Mouse (Mus musculus): ENCODE results near the gene Gfod1.

Gfod1 gene

GRCm38 (mm10) chr13:43299171-43299570, 4.8 kb downstream of the Gfod1 start:
- no peak for DNase-seq (ENCODE audit: low read depth, low spot score)

- DNase-seq (ENCODE audit: low read depth, low spot score) = no peak
Observed at GRCm38 (mm10) chr13:43297526-43297925, 6.4 kb downstream of the Gfod1 start.

GRCm38 (mm10) chr13:43296140-43296805, 7.7 kb downstream of the Gfod1 start:
- DNase-seq (ENCODE audit: low read depth, low spot score) = no peak

DNA sequence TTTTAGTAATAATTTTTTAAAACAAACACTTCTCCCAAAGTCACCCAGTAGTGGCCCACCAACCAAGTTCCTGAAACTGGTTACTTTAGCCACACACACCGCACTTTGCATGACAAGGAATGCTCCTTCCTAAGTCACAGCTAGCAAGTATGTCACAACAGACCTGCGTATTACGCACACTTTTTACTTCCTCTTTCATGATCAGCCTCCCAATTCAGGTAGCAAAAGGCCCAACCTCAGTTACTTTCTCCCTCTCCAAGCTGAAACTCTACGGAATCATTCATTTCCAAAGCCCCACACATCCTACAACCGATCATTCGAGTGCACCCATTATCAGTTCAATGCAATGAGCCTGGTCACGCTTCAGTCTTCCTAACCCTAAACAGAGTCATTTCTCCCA, 8.3 kb downstream of the Gfod1 start:
- no peak for DNase-seq (ENCODE audit: low read depth, low spot score)

DNA sequence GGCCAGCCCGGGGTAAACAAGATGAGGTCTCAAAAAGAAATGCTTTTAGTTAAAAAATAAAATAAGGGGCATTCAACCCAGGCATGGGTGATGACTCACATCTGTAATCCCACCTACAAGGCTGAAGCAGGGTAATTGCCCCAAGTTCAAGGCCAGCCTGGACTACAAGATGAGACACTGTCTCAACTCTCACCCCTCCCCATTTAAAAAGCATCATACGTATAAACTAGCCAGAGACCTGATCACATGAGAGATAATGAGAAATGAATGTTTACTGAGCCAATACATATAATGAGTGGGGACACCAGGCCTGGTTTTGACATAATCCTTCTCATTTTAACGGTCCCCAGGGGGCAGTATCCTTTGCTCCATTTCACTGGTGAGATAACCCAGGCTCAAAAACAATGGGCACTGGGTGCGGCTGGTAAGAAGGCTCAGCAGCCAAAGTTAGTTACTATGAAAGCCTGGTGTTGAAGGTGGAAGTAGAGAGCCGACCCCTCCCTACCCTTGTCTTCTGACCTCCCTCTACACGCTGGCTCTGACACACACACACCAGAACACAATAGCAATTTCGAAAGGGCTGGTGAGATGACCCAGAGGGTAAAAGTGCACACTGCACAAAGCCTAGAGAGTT, 8.9 kb downstream of the Gfod1 start:
- no peak for DNase-seq (ENCODE audit: low read depth, low spot score)

DNA sequence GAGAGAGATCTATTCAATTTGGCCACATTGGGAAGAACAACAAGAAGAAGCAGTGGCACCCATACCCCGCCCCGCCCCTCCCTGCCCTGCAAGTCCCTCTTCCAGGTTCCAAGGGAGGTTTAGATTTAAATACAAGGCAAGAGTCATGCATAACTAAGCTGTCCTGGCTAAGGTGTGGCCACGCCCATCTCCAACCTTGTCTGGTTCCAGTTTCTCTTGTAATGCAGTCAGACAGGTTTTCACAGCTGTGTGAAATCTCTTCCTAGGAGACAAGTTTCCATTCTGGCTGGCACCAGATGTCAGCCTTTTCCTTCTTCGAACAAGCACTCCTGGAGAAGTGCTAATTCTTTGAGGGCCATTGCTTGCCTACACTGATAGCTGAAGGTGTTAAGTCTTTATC, 11.1 kb downstream of the Gfod1 start:
- DNase-seq (ENCODE audit: low read depth, low spot score) = no peak

GRCm38 (mm10) chr13:43289076-43289475, 14.9 kb downstream of the Gfod1 start:
- DNase-seq (ENCODE audit: low read depth, low spot score) = no peak

DNA sequence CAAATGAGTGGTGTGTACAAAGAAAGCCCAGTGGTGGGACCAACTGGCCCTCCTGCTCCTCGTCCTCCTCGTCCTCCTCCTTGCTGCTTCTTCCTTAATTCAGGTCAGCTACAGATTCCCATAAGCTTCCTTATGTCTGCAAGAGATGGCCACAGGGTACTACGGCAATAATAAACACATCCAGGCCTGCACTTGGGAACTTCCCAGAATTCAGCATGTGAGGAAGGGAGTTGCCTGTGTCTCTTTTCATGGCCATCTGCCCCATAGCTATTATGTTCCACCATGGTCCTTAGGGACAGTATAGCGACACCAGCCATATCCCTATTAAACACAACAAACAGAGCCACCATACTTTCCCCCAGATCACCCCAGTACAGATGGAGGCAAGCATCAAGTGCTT, 15.5 kb downstream of the Gfod1 start:
- no peak for DNase-seq (ENCODE audit: low read depth, low spot score)

- DNase-seq (ENCODE audit: low read depth, low spot score) = no peak
Observed at GRCm38 (mm10) chr13:43288026-43288425, 15.9 kb downstream of the Gfod1 start.

GRCm38 (mm10) chr13:43286836-43287235, 17.1 kb downstream of the Gfod1 start:
- no peak for DNase-seq (ENCODE audit: low read depth, low spot score)

- DNase-seq (ENCODE audit: low read depth, low spot score) = no peak
Observed at GRCm38 (mm10) chr13:43284711-43285151, 19.2 kb downstream of the Gfod1 start.

DNA sequence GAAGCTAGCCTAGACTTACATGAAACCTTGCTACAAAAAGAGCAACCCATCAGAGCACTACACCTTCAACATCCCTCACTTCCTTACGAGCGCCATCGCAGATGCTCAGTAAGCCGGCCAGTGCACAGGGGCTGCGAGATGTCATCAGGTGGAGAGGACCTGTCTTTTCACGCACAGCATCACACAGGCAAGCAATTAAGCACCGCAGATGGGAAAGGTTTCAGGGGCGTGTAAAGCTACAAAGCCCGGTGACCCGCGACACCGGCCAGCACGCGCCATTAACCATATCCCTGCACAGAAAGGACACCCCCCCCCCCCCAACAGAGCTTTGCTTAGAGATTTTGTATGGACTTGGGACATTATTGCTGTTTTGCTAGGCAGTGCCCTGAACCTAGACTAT, 30.1 kb downstream of the Gfod1 start:
- no peak for DNase-seq (ENCODE audit: low read depth, low spot score)

DNA sequence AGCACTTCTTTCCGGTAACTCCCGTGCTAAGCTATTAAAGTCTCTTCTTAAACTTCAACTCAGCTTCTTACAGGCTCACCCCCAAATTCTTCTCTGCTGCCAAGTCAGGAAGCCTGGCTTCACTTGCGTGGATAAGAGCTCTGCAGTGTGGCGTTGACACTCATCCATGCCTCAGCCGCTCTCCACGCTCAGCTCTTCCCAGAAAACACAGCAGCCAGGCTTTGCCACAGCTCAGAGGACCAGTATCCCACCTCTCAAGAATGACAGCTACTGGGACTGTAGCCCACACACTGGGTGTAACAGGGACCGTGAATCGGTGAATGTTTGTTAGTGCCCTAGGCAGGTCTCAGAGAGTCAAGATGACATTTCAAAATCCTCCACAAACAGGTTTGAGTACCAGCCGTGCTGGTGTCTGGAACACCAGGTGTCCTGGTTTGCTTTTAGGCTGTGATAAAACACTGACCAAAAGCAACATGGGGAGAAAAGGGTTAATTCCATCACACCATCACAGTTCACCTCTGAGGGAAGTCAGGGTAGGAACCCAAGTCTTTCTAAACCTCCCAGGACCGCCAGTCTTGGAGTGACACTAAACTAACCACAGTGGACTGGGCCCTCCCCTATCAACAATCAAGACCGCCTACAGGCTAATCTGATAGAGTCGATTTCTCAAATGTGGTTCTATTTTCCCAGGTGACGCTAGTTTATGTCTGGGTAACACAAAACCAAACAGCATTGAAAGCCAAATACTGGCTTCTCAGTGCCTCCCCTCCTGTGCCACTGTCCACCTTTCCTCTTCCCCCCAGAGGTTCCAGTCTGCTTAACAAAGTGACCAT, 31.5 kb downstream of the Gfod1 start:
- DNase-seq (ENCODE audit: low read depth, low spot score) = no peak

- no peak for DNase-seq (ENCODE audit: low read depth, low spot score)
Observed at GRCm38 (mm10) chr13:43271481-43271880, 32.5 kb downstream of the Gfod1 start.

GRCm38 (mm10) chr13:43270220-43270597, 33.8 kb downstream of the Gfod1 start:
- DNase-seq (ENCODE audit: low read depth, low spot score) = no peak

DNA sequence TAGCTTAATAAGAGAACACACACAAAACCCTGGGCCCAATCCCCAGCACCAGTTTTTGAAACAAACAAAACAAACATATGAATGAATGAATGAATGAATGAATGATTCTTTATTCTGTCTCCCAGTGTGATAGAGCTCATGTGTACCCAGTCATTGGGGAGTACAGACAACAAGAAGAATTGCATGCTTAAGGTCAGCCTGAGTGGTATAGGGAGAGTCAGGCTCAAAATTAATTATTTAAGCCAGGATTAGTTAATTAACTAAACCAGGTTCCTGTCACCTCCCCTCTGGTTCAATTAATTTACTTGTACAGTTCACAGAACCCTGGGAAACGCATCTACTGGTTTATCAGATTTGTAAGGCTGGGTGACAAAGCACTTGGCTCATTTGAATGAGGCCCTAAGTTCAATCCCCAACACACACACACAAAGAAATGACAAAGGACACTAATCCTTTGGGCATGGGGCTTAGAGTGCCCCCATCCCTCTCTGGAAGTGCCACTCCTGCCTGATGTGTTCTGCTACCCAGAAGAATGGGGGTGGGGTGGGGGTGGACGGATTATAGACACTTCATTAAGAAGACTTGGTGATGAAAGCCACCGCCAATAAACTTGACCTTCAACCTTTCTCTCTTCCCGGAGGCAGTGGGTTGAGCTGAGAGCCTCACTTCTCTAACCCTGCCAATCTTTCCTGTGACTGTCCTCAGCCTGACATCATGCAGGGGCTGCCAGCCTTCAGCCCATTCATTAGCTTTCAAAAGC, 34.3 kb downstream of the Gfod1 start:
- DNase-seq (ENCODE audit: low read depth, low spot score) = no peak

DNA sequence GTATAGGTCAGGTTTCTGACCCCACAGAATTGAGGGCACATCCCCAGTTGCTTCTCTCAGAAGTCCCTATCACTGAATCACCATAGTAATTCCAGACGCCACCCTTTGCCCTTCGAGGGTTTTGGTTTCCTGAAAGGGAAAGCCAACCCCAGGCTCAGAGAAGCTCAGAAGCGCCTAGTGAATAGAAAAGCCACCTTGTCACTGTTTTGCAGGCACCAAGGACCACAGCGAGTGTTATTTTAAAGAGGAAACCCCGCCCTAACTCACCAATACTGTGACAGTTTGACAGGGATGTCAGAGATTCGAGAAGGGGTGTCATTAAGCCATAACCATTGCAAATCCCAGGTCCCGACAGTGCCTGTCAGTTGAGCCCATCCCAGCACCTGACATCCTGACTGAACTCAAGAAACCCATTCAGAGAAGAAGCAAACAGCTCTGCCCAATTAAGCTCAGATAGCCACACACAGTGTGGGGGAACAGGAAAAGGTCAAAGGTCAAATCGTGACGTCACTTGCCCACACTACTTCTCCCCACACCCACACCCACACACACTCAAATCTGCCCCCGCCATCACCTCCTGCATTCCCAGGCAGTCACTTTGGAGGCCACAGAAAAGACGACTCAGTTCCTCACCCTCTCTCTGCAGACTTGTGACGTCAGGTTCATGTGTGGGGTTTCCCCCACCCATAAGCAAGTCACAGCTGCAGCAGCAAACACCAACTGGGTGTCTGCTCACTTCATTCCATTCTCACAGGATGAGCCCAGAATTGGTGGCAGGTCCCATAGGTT, 35.2 kb downstream of the Gfod1 start:
- no peak for DNase-seq (ENCODE audit: low read depth, low spot score)

GRCm38 (mm10) chr13:43267902-43268301, 36.1 kb downstream of the Gfod1 start:
- DNase-seq (ENCODE audit: low read depth, low spot score) = no peak

DNA sequence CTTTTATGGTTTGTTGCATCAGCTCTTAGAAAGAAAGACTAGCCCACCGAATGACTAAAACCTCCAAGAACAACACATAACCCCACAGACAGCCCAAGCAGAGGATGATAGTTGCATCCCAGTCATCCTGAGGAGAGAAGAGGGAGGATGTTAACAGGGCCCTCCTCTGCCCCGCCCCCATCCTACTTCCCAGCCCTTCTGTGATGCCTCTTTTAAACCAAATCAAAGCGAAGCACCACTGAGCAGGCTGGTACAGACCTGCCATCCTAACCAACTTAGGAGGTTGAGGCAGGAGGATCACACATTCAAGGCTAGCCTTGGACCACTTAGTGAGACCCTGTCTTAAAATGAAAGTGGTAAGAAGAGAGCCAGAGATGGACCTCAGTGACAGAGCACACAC, 36.8 kb downstream of the Gfod1 start:
- DNase-seq (ENCODE audit: low read depth, low spot score) = no peak

DNA sequence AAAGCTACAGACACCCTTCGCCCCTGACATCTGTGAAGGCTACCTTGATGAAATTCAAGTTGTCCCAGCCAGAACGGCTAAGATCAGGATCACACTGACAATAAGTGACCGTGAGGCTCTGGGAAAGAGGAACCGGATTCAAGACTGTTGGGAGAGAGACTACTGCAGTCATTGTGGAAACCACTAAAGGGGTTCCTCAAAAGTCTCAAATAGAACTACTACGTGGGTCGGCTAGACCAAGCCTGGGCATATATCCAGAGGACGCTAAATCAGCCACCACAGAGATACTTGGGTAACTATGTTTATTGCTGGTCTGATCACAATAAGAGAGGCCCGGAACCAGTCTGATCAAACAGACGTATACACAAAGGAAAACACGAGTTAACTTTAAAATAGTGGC, 37.6 kb downstream of the Gfod1 start:
- no peak for DNase-seq (ENCODE audit: low read depth, low spot score)

DNA sequence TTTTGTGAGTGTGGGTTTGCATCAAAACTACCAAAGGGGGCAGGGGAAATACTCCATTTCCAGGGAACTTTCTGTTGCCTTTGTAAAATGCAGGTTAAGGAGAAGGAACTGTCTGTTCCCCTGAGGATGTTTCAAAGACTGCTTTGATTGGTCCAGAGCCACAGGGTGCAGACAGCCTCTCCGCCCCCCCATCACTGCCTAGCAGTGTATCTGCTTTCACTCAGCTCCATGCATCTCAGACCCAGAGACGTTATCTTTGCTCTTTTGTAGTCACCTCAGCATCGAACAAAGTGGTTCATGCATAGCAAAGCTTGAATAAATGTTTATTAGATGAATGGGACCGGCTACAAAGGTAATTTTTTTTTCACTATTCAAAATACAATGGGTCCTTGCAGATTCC, 38.9 kb downstream of the Gfod1 start:
- DNase-seq (ENCODE audit: low read depth, low spot score) = no peak

Data from skeletal muscle tissue, adult 2 months (tissue).